Mouse (Mus musculus) naive thymus-derived CD4-positive, alpha-beta T cell, adult 2 months (primary cell): ENCODE measurements around the gene Cad.

Experiments
- DNase-seq: peaks from one replicate; pipeline ENCODE4 v3.0.0-alpha.2; 2011; ENCODE audit warnings: low read depth

Cad gene

GRCm38 (mm10) chr5:31071059-31071458 is 16.5 kb downstream of the Cad start:
- DNase-seq, result no peak

GRCm38 (mm10) chr5:31071821-31072220 is 17.2 kb downstream of the Cad start:
- no peak for DNase-seq

GRCm38 (mm10) chr5:31073176-31073575 is 18.6 kb downstream of the Cad start:
- no peak for DNase-seq

- DNase-seq, result no peak
These were observed 21.8 kb downstream of the Cad start for GRCm38 (mm10) chr5:31076346-31076745.

GRCm38 (mm10) chr5:31080059-31080794 is 25.6 kb downstream of the Cad start:
- DNase-seq, result no peak

- no peak for DNase-seq
These were observed 26.2 kb downstream of the Cad start for GRCm38 (mm10) chr5:31080795-31081164.

GRCm38 (mm10) chr5:31081386-31081785 is 26.8 kb downstream of the Cad start:
- DNase-seq, result peak; percentile 60

- DNase-seq, result peak; percentile 65
These were observed 27.8 kb downstream of the Cad start for GRCm38 (mm10) chr5:31082355-31082754.

GRCm38 (mm10) chr5:31082935-31083625 is 28.5 kb downstream of the Cad start:
- no peak for DNase-seq

- DNase-seq, result no peak
These were observed 29.4 kb downstream of the Cad start for GRCm38 (mm10) chr5:31083949-31084348.

GRCm38 (mm10) chr5:31086606-31087005 is 32.0 kb downstream of the Cad start:
- DNase-seq, result no peak

GRCm38 (mm10) chr5:31087131-31087530 is 32.6 kb downstream of the Cad start:
- DNase-seq, result no peak

GRCm38 (mm10) chr5:31092231-31092975 is 37.8 kb downstream of the Cad start:
- no peak for DNase-seq

- peak; percentile 64 for DNase-seq
These were observed 38.8 kb downstream of the Cad start for GRCm38 (mm10) chr5:31093151-31094041.

- peak; percentile 67 for DNase-seq
These were observed 39.7 kb downstream of the Cad start for GRCm38 (mm10) chr5:31094100-31094798.

GRCm38 (mm10) chr5:31094799-31095691 is 40.5 kb downstream of the Cad start:
- DNase-seq, result peak; percentile 76

GRCm38 (mm10) chr5:31095711-31096480 is 41.3 kb downstream of the Cad start:
- no peak for DNase-seq

- DNase-seq, result no peak
These were observed 51.3 kb downstream of the Cad start, which contains the start of gene Dnajc5g for GRCm38 (mm10) chr5:31105814-31106335. Gene Dnajc5g (plus strand): TSS chr5:31106285.

GRCm38 (mm10) chr5:31108000-31108490 is 53.5 kb downstream of the Cad start, which contains the start of gene Slc30a3:
Gene Slc30a3 (minus strand): TSS chr5:31108237.
- DNase-seq, result no peak
